Mouse (Mus musculus): ENCODE measurements around the gene Etv6.

- TF ChIP-seq CTCF (IDR thresholded peaks at IDR 0.05; ENCODE audit: control insufficient read depth, insufficient read depth, insufficient replicate concordance, low read depth, low read length) (no peak), POLR2A (IDR thresholded peaks at IDR 0.05; ENCODE audit: control insufficient read depth, low read depth, low read length) (no peak)
Measured at GRCm38 (mm10) chr6:134183592-134184342, 148.3 kb downstream of the Etv6 start.

Measured in testis, adult 2 months (tissue).